Mouse (Mus musculus) kidney, adult 9 months (tissue): ENCODE results near the gene Slc13a4.

Experiments used
- DNase-seq: peaks from one replicate; pipeline ENCODE4 v3.0.0; 2022

Slc13a4 gene

GRCm38 (mm10) chr6:35308037-35308436, at the start of gene Slc13a4:
TSS of gene Slc13a4 (minus strand) at chr6:35308131.
- DNase-seq = no peak

GRCm38 (mm10) chr6:35355320-35355719, 47.4 kb upstream of the Slc13a4 start:
- DNase-seq = no peak

DNA sequence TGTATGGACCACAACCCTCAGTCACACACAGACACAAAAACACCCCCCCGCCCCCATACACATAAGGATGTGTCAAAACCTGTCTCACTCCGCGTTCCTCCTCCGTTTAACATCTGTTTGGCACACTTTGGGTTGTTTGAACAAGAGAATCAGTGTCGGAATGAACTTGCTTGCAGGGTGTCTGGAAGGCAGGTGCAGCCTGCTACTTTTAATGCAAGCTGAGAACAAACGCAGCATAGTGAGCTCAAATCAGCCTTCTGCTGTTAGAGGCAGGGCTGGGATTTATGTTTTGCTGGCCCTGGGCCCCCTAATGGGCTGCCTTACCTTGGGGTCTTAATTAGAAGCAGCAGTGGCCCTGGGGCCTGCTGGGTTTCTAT, 46.7 kb upstream of the Slc13a4 start:
- DNase-seq = no peak

GRCm38 (mm10) chr6:35353846-35354621, 46.1 kb upstream of the Slc13a4 start:
- DNase-seq = no peak

GRCm38 (mm10) chr6:35353416-35353815, 45.5 kb upstream of the Slc13a4 start:
- no peak for DNase-seq

- no peak for DNase-seq
These were observed 44.9 kb upstream of the Slc13a4 start for GRCm38 (mm10) chr6:35352867-35353266.

- DNase-seq = no peak
These were observed 43.9 kb upstream of the Slc13a4 start for GRCm38 (mm10) chr6:35351826-35352225.

- DNase-seq = peak; percentile 59
These were observed 41.9 kb upstream of the Slc13a4 start for GRCm38 (mm10) chr6:35349784-35350183.

DNA sequence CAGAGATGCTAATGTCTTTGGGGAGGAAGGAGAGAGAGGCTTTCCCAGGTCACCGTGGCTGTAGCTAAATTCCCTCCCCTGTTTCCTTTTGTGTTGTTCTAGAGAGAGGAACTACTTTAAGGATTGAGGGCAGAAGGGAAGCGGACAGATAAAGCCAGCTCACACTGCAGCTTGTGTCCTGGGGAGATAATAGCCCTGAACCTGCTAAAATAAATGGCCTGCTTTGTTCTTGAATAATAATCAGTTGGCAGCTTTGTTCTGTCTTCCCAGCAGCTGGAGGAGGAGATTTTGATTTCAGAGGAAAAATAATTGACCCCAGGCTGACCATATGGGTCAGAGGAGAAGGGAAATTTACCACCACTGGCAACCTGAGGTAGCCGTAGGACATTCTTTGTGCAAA, 30.7 kb upstream of the Slc13a4 start:
- DNase-seq = no peak

DNA sequence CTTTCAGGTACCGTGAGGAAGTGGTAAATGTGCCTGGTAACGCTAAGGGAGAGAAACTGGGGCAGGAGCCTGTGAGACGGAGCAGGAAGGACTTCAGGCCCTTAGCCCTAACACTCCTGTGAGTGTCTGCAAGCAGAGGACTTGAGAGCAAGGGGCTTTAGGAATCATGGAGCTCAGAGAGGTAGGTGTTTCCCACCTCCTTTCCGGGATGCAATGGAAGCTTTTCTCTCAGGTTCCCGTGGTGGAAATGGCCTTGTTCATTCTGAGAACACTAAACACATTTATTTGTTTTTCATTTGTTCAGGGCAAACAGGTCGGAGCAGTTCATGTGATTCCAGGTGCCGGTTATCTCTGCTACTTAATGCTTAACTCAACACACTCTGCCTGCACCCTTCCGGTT, 29.9 kb upstream of the Slc13a4 start:
- DNase-seq = no peak

GRCm38 (mm10) chr6:35335452-35335851, 27.5 kb upstream of the Slc13a4 start:
- DNase-seq = peak; percentile 36

DNA sequence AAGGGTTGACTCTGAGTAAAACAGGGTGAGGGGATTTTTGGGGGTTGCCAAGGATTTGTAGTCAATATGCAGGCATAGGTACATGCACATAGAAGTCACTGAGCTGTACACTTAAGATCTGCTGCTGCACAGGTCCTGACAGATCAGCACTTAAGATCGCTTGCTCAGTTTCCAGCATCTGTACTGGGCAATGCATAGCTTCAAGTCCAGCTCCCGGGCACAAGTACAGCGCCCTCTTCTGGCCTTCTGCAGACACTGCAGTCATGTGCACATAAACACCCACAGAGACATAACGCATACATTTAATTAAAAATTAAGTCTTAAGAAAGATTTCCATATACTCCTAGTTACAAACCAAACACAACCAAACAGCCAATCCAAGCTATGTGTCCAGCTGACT, 26.3 kb upstream of the Slc13a4 start:
- DNase-seq = no peak

DNA sequence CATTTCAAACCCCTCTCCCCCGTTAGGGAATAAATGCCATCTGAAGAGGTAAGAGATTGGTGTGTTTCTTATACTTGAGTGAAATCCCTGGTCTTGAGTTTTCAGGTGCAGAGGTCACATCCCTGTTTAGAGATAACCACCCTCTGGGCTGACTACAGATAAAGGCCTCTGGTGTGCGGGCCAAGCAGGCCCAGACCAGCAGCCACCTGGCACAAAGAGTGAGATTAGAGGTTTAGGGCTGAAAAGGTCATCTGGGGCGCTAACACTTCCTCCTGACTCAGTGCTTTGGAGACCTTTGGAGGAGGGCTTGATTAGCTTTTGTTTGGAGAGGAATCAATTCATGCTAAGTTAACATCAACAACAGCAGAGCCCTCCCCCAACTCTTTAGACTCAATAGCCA, 25.7 kb upstream of the Slc13a4 start:
- no peak for DNase-seq

- peak; percentile 23 for DNase-seq
These were observed 22.9 kb upstream of the Slc13a4 start for GRCm38 (mm10) chr6:35330834-35331233.

- DNase-seq = no peak
These were observed 22.0 kb upstream of the Slc13a4 start for GRCm38 (mm10) chr6:35329956-35330355.

- DNase-seq = no peak
These were observed 18.2 kb upstream of the Slc13a4 start, which contains the start of gene Fam180a for GRCm38 (mm10) chr6:35326111-35326515. TSS of gene Fam180a (minus strand) at chr6:35326141.

GRCm38 (mm10) chr6:35324306-35324705, 16.4 kb upstream of the Slc13a4 start:
- DNase-seq = peak; percentile 18

DNA sequence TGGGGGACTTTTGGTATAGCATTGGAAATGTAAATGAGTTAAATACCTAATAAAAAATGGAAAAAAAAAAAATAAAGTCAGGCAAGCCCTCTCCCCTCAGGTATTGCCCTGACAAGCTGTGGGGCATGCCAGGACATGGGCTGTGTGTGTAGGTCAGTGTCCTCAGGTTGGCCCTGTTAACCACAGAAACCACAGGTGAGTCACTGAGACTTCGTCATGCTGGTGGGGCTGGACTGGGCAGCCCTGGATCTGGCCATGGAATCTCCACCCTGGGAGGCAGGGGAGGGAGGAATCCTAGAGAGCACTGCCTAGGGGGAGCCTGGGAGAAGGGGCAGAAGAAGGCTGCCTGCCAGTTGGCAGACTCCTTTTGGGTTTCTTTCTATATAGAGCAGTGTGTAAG, 15.1 kb upstream of the Slc13a4 start:
- DNase-seq = no peak

- no peak for DNase-seq
These were observed 13.2 kb upstream of the Slc13a4 start for GRCm38 (mm10) chr6:35321105-35321504.

DNA sequence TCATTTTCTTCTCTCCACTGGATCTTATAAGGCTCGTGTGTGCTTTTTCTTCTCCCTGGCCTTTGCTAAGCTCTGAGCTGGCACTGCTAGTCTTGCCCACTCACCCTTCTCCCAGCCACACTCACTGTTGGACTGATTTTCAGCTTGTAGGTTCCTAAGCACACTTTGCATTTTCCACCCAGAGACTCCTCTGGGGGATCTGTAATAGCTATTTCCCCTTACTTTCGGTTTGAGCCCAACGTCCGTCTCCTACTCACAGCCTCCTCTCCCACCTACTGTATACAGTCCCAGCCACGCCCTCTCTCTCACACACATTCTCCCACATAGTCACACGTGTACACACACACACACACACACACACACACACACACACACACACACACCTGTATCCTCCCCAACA, 11.9 kb upstream of the Slc13a4 start:
- DNase-seq = no peak

- DNase-seq = no peak
These were observed 5.6 kb upstream of the Slc13a4 start for GRCm38 (mm10) chr6:35313520-35313919.

- no peak for DNase-seq
These were observed 1.5 kb upstream of the Slc13a4 start for GRCm38 (mm10) chr6:35309406-35309805.

DNA sequence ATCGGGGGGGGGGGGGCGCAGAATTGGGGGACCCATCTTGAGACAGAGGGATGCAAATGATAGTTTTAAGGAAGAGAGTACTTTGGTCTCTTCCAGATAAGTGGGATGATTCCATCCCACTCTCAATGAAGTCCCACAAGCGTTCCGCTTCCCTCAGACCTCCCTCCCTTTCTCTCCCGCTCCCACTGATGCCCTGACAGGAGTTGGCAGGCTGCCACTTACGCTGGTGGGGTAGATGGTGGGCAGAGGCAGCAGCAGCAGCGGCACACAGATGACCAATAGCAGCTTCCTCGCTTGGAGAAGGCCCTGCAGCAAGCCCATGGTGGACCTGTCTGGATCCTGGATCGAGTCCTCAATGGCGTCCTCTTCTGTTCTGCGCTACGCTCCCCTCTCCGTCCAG, 795 bp downstream of the Slc13a4 start:
- no peak for DNase-seq

DNA sequence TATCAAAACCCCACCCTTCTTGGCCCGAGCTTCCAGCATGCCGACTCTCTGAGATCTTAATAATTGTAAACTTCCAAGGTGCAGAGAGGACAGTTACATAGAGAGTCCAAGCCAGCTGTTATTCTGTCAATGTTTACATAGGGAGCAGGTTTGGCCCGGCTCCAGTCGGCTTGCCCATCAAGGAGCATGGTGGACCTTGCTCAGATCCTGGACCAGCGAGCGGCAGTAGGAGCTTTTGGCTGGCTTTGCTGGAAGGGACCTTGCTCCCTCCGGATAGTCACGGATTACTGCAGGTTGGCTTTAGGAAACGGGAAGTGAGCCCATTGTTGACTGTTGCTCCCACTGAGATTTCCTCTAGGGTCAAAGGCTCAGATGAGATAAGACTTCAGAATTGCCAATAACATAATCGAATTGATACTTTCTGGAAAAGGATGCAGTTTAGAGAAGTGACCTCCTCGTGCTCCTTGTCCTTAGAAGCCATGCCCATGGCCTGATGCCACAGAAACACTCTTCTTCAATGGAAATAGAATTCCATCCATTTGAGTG, 4.5 kb downstream of the Slc13a4 start:
- DNase-seq = peak; percentile 98

DNA sequence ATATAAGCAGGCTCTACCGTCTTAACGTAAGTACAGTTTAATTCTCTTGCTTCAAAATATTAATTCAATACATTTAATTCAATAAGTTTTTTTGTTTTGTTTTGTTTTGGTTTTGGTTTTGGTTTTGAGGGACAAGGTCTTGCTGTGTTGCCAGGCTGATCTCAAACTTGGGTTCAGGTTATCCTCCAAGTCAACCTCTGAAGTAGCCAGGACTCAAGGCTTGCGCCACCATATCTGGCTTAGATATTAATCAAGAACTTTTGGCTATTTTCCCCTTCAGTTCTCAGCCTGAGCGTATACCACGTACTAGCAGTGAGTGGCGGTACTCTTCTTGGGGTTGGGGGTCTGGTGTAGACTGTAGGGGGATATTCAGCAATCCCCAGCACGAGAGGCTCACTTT, 5.3 kb downstream of the Slc13a4 start:
- DNase-seq = peak; percentile 20
